Mouse (Mus musculus) brain, adult 2 months (tissue): ENCODE results near the gene Rap2b.

Experiments used
- DNase-seq: peaks from one replicate; pipeline ENCODE4 v3.0.0; 2011; ENCODE audit warnings: low read depth, low spot score

The Rap2b gene

DNA sequence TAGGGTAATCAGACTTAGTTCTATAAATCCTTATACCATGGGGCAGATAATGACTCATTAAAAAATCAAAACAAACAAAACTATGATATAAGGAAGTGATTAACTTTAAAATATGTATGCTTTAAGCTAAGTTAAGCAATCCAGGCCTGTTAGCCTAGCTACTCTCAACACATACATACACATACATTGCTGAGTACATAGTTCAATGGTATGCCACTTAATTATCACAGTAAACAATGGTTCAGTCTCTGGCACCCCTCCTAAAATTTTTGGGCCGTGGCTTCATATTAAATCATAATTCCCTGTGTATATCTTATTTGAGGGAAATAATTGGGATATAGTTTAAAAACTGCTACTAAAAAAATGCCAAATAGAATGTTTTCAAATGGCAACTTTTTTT, at the start of gene Rap2b:
Gene Rap2b, plus strand, starts transcription at position 301 of the 400 bp plus-strand sequence.
- DNase-seq = no peak

DNA sequence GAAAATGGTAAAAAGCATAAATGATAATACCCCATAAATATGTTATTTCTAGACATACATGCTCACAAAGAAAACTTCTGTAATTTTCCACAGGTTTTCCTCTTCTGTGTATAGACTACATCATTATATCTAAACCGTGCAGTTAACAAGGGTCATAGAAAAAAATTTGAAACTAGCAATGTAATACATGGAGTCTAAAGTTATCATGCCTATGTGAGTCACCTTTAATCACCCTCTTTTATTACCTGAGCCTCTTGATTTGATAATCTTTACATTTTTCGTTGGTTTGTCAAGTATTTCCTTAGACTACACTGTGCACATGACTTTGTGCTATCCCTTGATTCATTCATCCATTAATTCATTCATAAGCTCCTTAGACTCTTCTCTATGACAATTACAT, 46.4 kb upstream of the Rap2b start:
- DNase-seq = no peak

DNA sequence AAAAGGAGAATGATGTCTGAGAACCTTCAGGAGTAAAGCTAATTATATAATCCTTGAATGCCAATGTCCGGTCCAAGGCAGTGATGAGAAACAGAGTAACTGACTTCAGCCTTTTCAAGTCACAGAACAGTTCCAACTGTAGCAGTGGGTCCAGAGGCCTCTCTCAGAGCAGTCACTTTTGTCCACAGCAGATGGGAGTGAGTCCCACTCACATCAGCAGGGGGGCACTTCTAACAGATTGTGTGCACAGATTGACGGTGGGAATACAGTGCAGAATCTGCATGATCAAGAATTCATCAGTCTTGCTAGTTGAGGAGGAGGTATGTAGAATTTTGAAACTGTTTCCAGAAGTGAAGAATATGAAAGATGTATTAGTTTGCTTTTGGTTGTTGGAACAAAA, 41.4 kb upstream of the Rap2b start:
- DNase-seq = peak; percentile 74

DNA sequence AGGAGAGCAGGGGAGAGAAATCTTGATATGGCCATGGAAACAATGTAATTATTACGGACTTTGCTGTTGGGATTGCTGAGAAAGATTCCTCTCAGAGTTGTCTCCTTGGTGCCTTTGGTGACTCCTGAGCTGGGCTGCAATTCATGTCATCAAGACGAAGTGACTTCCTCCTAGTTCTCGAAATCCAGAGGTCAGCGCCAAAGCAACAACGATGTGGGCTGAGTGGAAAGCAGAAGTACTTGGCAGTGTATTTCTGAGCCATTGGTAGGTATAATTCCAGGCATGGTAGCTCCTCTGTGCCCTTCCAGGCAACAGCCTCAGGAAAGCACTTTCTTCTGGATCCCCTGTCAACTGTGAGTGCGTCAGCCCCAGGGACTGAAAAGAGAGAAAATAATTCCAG, 39.8 kb upstream of the Rap2b start:
- no peak for DNase-seq

DNA sequence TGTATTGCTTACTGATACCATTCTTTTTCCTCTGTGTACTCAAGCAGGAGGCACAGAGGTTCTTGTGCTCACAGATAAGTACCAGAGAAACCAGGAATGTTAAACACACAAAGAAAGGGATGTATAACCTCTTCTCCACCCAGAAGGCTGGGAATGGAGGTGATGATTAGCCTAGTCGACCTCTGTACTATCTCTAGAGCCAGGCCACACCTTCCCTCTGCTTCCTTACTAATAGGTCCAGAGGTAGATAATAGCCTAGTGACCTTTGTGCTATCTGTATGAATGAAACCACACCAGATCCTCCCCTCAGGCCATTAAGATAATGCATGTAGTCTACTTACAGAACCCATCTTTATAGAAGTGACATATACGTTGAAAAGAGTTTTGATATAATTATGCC, 25.2 kb upstream of the Rap2b start:
- no peak for DNase-seq

DNA sequence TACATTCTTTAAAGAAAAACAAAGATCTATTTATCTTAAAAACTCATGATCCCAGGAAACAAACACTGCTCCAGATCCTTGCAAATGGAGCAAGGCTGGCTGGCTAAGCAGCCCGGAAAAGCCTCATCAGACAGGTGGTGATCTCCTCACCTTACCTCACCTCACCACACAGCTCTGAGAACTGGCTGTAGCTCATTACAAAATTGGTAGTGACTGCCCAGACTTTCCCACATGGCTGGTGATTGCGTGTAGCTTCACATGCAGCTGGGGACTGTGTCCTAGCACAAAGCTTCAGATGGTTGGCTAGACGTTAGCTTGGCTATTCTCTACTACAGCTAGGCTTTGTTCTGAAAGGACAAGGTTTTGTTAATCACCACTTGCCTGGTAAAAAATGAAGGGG, 24.2 kb upstream of the Rap2b start:
- no peak for DNase-seq

DNA sequence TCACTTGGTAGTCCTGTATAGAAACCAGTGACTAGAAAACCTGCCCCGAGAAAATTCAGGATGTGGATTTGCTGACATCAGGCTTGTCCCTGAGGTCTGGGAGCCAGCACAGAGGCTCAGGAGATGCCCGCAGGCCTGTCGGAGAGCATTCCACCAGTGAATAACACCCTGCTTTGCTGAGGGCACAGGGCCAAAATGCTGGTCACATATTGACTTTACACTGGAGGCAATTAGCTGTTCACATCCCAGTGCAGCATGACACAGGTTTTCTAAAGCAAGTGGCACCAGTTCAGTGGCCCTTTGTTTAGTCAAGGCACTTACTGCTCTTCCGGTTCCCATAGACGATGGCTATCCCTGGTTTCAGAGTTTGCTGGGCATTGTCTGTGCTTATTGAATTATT, 21.1 kb upstream of the Rap2b start:
- DNase-seq = no peak

DNA sequence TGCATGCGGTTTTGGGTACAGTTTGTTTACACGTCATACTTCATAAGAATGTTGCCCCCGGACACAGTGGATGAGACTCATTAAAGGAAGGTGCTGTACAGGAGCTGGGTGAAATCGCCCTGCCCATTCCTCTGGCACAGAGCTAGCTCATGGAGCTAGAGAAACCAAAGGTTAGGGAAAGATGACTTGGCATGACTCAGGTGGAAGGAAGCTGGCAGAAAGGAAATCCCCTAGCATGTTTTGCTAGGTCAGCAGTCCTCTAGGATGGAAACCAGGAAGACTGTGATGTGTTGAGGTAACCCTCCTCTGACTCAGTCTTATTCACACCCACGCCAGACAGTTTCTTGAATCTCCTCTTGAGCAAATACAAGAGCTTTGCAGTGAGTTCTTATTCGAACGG, 17.4 kb upstream of the Rap2b start:
- DNase-seq = peak; percentile 53

DNA sequence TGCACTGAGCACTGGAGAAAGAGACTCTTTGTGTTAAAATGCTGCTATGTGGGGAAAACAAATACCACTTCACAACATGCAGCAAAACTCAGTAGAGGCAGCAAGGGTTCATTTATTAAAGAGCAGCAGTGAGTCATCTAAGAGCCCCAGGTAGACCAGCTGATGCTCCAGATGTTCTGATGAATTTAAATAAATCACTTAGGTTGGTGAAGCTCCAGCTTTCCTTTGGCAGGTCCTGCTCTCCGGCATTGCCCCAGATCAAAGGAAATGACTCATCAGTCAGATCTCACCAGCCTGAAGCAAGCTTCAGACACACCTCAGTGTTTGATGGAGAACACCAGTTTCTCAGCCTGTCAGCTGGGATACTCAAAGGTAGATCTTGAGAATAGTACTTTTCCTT, 15.8 kb upstream of the Rap2b start:
- peak; percentile 63 for DNase-seq

DNA sequence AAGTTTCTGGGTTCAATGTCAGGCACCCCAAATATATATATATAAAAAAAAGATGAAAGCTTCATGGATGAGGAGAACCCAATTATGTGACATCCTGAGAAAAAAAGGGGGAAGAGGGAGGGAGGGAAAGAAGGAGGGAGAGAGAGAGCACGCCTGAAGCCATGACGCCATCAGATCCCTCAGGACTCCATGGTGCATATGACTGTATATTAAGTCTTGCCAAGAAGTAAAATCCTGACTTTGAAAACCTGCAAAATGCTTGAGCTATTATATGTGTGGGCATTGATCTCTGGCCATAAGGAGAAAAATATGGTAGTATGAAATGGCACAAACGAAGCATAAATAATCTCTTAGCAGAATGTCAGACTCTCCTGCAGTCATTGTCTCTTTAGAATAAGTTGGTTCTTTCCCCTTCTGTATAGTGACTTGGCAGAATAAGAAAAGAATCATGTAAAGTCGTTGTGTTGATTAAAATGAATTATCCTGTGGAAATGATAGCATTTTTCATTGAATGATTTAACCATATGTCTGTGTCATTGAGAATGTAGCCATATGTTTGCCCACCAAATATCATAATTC, 13.3 kb upstream of the Rap2b start:
- no peak for DNase-seq

DNA sequence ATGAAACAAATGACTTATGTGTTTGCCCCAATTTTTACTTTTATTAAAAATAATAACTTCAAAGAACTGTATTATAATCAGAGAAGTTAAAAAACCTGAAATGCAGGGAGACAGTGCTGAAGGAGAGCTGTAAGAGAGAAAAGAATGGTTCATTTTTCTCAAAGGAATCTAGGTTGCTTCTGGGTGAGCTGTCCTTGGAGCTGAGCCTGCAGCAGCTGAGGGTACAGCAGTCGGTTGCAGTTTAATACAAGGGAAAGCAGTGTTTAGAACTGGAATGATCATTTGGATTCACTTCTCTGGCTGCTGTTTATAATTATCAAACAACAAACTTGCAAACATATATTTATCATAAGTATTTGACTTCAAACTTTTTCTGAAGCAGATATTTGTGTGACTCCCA, 12.0 kb upstream of the Rap2b start:
- DNase-seq = peak; percentile 40

DNA sequence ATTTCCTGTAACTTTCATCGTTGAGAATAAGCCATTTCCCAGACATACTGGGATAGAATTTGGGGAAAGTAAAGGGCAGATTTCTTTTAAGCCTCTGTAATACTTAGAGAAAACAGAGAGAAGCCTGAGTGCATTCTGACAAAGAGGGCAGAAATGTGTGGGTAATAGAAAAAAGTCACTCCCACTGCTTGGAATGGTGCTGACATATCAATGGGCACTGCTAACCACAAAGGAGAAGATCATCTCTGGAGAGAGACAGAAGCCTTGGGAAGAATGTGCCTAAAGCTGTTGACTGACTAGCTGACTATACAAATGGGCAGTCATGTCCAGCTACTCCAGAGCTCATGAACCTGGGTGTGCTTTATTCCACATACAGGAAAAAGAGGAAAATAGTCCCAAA, 6.0 kb upstream of the Rap2b start:
- DNase-seq = no peak

DNA sequence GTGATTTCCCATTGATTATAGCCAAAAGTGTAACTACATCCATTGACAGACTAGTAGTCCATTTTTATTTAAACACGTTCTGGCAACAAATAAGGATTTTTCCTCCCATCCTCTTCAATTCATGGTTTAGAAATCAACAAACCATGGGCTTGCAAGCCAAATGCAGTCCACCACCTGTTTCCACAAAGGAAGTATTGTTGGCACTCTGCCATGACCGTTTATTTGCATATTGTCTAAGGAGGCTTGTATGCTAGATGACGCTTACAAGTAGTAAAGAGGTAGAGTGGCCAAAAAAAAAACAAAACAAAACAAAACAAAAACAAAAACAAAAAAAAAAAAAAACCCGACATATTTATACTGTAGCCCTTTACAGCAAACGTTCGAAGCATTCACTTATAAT, 3.3 kb upstream of the Rap2b start:
- DNase-seq = peak; percentile 30

DNA sequence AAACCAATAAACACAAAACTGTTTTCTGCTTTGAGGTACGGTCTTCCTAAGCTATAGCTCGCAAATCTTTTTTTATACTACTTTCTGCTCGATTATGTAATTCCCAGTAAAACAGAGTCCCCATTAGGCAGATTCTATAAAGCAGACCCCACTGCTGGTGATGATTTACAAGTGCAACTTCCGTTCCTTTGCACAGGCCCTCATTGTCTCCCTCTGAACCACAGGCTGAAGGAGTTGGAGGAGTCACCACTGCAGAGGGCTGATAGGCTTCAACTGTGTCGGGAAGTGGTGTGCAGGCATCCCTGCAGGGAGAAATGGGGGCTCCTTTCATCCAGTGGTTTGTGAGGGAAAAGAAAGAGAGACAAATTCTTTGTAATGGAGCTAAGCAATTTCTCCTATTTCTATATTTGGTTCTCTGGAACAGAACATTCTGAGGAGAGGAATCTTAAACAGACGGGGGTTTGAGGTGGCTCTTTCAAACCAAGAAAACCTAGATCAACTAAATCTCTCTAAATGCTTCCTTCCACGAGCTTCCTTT, 2.6 kb upstream of the Rap2b start:
- peak; percentile 55 for DNase-seq

DNA sequence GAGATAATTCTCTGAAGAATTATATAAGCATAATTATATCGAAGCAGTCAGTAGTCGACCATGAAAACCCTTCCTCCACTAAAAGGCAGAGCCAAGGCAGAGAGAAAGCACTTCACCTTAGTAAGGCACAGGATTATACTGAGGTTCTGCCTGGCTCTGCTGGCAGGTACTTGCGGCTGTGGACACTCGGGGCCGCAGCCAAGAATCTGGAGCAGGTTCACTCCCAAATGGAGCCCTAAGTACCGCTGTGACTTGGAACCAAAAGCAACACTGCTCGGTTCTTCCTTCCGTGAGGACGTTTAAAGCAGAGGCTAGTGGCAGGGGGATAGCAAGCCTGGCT, 1.4 kb downstream of the Rap2b start:
- peak; percentile 64 for DNase-seq

DNA sequence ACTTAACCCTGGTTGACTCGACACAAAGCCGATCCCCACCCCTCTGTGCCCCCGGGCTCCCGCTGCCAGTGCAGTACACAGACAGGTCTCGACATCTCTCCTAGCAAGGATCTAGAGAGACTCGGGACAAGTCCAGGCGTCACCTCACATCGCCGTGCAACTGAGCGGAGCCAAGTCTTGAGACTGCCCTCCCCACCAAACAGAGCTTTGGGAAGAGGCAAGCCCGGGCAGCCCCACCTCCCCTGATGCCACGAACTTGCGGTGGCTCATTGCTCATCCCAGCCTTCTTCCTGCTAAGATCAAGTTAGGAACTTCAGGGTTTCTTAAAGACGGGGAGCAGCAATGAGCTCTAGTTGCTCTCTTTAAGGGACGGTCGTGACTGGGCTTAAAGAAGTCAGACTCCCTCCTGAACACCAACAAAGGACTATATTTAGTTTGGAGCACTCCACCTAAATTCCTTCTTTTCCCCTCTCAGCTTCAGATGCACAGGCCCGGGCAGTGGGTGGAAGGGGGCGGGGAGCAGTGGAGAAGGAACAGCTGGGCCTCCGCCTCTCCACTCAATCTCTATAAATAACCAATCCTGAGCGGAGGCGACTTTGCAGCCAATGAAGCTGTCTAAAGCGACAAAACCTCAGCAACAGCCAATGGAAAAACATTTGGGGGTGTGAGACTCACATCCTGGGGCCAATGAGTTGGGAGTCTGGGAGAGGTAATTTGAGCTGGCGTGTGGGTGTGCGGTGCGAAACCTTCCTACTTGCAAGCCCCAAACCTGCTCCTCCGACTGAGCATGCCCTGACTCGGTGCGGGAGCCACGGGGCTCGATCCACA, 1.9 kb downstream of the Rap2b start:
- peak; percentile 99 for DNase-seq

DNA sequence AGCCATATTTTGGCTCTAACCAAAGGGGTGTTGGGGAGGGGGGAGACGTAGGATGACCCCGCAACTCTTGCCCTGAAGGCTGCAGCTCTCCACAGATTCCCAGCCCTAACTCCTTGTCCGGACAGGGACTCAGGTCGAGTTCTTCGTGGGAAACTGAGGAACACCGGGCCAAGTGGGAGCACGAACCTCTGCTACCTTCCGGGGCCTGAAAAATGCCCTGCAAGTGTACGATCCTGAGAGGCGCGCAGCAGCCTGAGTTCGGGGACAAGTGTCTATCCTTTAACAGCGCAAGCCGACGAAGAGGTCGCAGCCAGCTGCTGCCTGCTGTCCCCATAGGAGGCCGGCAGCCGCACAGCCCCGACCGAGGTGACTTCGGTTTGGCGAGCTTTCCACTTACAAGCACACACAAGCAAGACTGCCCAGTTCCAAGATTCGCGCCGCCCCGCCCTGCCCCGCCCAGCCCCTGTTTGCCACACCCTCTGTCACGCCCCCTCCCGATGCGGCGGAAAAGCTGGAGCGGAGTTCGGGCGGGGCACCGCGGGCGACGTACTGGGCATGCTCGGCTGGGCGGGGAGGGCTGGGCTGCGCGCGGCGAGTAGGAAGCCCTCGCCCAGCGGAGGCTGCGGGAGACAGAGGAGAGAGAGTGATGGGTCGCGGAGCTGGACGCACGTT, 2.7 kb downstream of the Rap2b start:
- peak; percentile 98 for DNase-seq

DNA sequence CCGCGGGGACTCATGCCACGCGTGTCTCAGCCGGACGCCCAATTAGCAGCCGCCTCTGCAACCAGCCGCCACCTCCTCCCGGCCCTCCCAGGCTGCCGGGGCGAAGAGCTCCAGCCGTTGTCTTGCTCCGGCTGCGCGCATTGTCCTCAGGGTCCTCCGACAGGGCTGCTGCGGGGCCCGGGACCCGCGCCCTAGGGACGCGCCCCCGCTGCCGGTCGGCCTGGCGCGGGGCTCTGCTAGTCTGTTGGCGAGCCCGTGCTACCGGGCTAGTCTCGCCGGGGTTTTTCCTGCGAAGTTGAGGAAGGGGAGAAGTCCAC, 3.2 kb downstream of the Rap2b start:
- no peak for DNase-seq

DNA sequence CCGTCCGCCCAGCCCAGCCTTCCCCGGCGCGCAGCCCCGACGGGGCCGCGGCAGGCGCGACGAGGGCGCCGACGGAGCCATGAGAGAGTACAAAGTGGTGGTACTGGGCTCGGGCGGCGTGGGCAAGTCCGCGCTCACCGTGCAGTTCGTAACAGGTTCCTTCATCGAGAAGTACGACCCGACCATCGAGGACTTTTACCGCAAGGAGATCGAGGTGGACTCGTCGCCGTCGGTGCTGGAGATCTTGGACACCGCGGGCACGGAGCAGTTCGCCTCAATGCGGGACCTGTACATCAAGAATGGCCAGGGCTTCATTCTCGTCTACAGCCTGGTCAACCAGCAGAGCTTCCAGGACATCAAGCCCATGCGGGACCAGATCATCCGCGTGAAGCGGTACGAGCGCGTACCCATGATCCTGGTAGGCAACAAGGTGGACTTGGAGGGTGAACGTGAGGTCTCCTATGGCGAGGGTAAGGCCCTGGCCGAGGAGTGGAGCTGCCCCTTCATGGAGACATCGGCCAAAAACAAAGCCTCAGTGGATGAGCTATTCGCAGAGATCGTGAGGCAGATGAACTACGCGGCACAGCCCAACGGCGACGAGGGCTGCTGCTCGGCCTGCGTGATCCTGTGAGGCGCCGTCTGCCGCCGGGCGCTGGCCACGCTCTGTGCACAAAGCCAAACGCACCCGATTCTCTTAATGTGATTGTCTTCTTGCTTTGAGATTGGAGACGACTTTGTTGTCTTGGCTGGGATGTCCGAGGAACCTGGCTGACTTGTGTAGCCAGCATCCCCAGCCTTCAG, 3.7 kb downstream of the Rap2b start:
- DNase-seq = peak; percentile 74

DNA sequence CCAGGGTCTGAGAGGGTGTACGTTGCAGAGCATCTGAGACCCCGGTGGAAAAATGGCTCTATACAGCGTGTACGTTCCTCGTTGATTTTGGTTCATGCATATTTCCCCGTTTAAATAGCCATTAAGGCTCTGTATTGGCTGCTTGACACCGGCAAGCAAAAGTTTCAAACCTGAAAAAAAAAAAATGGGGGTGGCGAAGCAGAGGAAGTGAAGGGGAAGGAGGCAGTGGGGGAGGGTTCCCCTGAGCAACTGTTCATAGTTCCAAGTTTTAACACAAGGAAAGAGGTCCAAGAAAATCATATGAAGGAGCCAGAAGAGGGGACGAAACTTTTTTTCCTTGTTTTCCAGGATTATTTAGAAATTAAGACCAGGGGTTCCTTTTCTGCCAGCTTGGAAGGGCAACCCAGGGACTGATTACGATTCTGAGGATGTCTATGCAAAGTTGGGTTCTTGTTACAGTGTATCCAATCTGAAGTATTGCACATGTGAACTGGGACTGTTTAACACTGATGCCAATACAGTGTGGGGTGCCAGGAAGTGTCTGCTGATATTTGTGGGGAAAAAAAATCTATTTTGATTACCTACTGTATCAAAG, 4.4 kb downstream of the Rap2b start, which contains the start of gene B430305J03Rik:
Gene B430305J03Rik, minus strand, starts transcription at position 173 of the 595 bp plus-strand sequence.
- peak; percentile 55 for DNase-seq

DNA sequence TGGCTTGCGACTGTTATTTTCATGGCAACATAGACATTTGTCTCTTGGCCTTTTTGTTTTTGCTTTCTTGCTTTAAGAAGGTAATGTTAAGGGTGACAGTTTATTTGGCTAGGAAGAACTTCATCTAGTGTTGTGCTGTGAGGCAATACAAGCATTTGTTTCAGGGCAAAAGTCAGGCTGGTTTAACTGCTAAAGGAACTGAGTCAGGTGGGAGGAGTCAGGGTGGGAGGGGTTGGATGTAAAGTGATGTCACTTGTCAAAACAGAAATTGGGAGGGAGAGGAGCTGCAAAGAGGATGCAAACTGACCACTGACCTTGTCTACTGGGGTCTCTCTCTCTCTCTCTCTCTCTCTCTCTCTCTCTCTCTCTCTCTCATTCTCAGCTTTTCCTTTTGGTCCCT, 7.0 kb downstream of the Rap2b start:
- no peak for DNase-seq

DNA sequence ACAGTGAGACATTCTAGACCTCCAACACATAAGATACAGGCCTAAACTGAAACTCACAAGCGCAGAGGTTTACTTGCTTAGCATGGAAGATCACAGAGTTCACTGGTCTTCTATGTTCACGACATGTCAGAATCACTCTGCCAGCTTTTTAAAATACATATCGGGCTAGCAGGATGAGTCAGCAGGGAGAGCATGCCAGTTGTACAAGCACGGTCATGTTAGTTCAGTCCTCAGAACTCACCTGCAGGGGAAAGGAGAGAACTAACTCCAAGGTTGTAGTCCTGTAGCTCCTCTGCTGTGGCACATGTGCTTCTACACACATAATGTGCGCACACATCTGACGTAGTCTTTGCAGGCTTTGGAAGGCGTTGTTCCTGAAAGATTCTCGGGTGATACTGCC, 14.6 kb downstream of the Rap2b start:
- DNase-seq = no peak
